Mouse (Mus musculus): ENCODE data around the gene Khdc4. TPM values are rescaled to one million over a fixed set of nuclear protein-coding genes. Genes with fewer than 3 reads are reported as not detected.

The Khdc4 gene
- total and polyA plus RNA-seq, 3 experiments = 35.2 to 56.6 (median 53.6) TPM

DNA sequence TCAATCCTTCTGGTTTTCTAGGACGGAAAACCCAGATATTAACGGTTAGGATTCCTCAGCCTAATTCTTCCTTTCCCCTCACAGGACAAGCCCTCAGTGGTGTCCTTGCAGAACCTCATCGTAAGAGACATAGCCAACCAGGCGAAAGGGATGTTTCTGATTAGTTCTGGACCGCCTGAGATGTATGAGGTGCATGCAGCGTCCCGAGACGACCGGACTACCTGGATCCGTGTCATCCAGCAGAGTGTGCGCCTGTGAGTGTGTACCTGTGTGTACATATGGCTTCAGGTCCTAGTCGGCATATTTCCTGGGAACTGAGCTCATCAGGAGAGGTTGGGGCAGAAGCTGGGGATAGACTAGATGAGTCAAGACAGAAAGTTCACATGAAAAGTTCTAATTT lies 46.4 kb upstream of the Khdc4 start:
- Histone ChIP-seq H3K4me1 (ENCODE audit: control insufficient read depth in 1 of 2, insufficient read depth in 2 of 2) (peaks cover 0 to 4% of the 10 kb centered on the region in 2 experiments; a peak in 1 of 4 replicates), H3K79me2 (replicated peaks; ENCODE audit: control insufficient read depth, extremely low read depth, insufficient read depth, poor library complexity, severe bottlenecking) (no peaks in the 10 kb centered on the region; the same call in 1 of the 2 replicates), H3K27me3 (replicated peaks) (no peaks in the 10 kb centered on the region), H3K4me3 (replicated peaks in 1 of 3; ENCODE audit: low read depth in 2 of 3, low read length in 2 of 3, poor library complexity in 1 of 3) (no peak overlapping the region), H3K36me3 (replicated peaks in 1 of 2; ENCODE audit: control insufficient read depth in 1 of 2, insufficient read depth in 1 of 2, low read length in 1 of 2) (peaks cover 80 to 89% of the 10 kb centered on the region in 2 experiments), H3K9me3 (replicated peaks; ENCODE audit: low read length) (peaks cover 7% of the 10 kb centered on the region), H3K4me2 (ENCODE audit: insufficient read depth, low read depth, poor library complexity, severe bottlenecking) (no peak overlapping the region), H3K27ac (ENCODE audit: insufficient read depth, low read depth) (no peak overlapping the region), H3K9ac (ENCODE audit: insufficient read depth, low read depth) (no peak overlapping the region)
- in situ Hi-C loops (cut with MboI; ENCODE audit: low pct_ligation_motif_present, low pct_unique_long_range_greater_than_20kb, low sequenced_read_pairs) (no loop called here), dilution Hi-C loops (cut with MboI; ENCODE audit: extremely low pct_ligation_motif_present, extremely low pct_unique_long_range_greater_than_20kb, low sequenced_read_pairs) (no loop called here)
- TF ChIP-seq JUND (conservative IDR thresholded peaks at IDR 0.05; ENCODE audit: low read depth, low read length) (no peak), TBP (conservative IDR thresholded peaks at IDR 0.05; ENCODE audit: low read depth, low read length) (no peak), BHLHE40 (IDR thresholded peaks at IDR 0.05; ENCODE audit: low read depth, low read length) (no peak), NRF1 (IDR thresholded peaks at IDR 0.05; ENCODE audit: low read depth, low read length) (no peak), SIN3A (IDR thresholded peaks at IDR 0.05; ENCODE audit: low read length) (no peak), IRF4 (IDR thresholded peaks at IDR 0.05; ENCODE audit: low read depth, low read length) (no peak), CHD2 (IDR thresholded peaks at IDR 0.05; ENCODE audit: low read length) (no peak), CTCF (conservative IDR thresholded peaks at IDR 0.05 in 1 of 2, IDR thresholded peaks at IDR 0.05 in 1 of 2; ENCODE audit: low read depth in 2 of 2, low read length in 2 of 2) (no peak), POLR2A (IDR thresholded peaks at IDR 0.05; ENCODE audit: low read depth, low read length) (no peak), MXI1 (IDR thresholded peaks at IDR 0.05; ENCODE audit: low read depth, low read length) (no peak), ELF1 (IDR thresholded peaks at IDR 0.05; ENCODE audit: low read depth, low read length) (no peak)
- DNase-seq (ENCODE audit: extremely low read depth) = no peak

DNA sequence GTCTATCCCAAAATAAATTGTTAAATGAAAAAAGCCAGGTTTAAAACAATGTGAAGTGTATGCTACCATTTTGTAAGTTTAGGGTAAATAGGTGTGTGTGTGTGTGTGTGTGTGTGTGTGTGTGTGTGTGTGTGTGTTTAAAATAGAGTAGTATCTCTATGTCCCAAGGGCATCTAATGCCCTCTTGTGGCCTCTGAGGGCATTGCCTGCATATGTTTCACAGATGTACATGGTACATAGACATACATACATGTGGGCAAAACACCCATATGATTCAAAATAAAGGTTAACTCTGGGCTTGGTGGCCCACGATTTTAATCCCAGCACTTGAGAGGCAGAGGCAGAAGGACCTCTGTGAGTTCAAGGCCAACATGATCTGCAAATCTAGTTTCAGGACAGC lies 44.9 kb upstream of the Khdc4 start:
- in situ Hi-C loops (cut with MboI; ENCODE audit: low pct_ligation_motif_present, low pct_unique_long_range_greater_than_20kb, low sequenced_read_pairs) (no loop called here), dilution Hi-C loops (cut with MboI; ENCODE audit: extremely low pct_ligation_motif_present, extremely low pct_unique_long_range_greater_than_20kb, low sequenced_read_pairs) (no loop called here)
- peaks cover 72 to 87% of the 10 kb centered on the region in 2 experiments for H3K36me3 ChIP-seq (replicated peaks in 1 of 2; ENCODE audit: control insufficient read depth in 1 of 2, insufficient read depth in 1 of 2, low read length in 1 of 2)
- H3K4me2 ChIP-seq (ENCODE audit: insufficient read depth, low read depth, poor library complexity, severe bottlenecking) = no peak overlapping the region
- peaks cover 0 to 7% of the 10 kb centered on the region in 2 experiments; a peak in 2 of 4 replicates for H3K4me1 ChIP-seq (ENCODE audit: control insufficient read depth in 1 of 2, insufficient read depth in 2 of 2)
- H3K79me2 ChIP-seq (replicated peaks; ENCODE audit: control insufficient read depth, extremely low read depth, insufficient read depth, poor library complexity, severe bottlenecking) = no peaks in the 10 kb centered on the region; the same call in 1 of the 2 replicates
- peaks cover 7% of the 10 kb centered on the region for H3K9me3 ChIP-seq (replicated peaks; ENCODE audit: low read length)
- no peak for TF ChIP-seq RCOR1 (conservative IDR thresholded peaks at IDR 0.05; ENCODE audit: low read depth, low read length)
- TF ChIP-seq GABPA (IDR thresholded peaks at IDR 0.05; ENCODE audit: insufficient replicate concordance, low read depth, low read length) = no peak
- TF ChIP-seq ZC3H11A (IDR thresholded peaks at IDR 0.05; ENCODE audit: low read depth, low read length) = peak; percentile 12; the same call in 1 of the 2 replicates
- TF ChIP-seq ETS1 (conservative IDR thresholded peaks at IDR 0.05; ENCODE audit: low read depth, low read length) = no peak
- no peak for TF ChIP-seq PAX5 (IDR thresholded peaks at IDR 0.05; ENCODE audit: low read length)
- peak; percentile 81 for TF ChIP-seq SMC3 (IDR thresholded peaks at IDR 0.05; ENCODE audit: low read depth, low read length)
- TF ChIP-seq KAT2A (IDR thresholded peaks at IDR 0.05; ENCODE audit: insufficient replicate concordance, low read length) = no peak
- TF ChIP-seq CTCF (conservative IDR thresholded peaks at IDR 0.05 in 1 of 2, IDR thresholded peaks at IDR 0.05 in 1 of 2; ENCODE audit: low read depth in 2 of 2, low read length in 2 of 2) = peak; percentile 53 to 84; a peak in 3 of 4 replicates
- TF ChIP-seq TBP (conservative IDR thresholded peaks at IDR 0.05; ENCODE audit: low read depth, low read length) = no peak
- peak; percentile 60 for TF ChIP-seq RAD21 (IDR thresholded peaks at IDR 0.05; ENCODE audit: low read depth, low read length)
- H3K27me3 ChIP-seq (replicated peaks) = no peaks in the 10 kb centered on the region
- H3K4me3 ChIP-seq (replicated peaks in 1 of 3; ENCODE audit: low read depth in 2 of 3, low read length in 2 of 3, poor library complexity in 1 of 3) = no peak overlapping the region
- H3K27ac ChIP-seq (ENCODE audit: insufficient read depth, low read depth) = no peak overlapping the region
- no peak overlapping the region for H3K9ac ChIP-seq (ENCODE audit: insufficient read depth, low read depth)
- DNase-seq (ENCODE audit: extremely low read depth) = peak; percentile 65

Data from CH12.LX (cell line).